ENCODE assay signal across 10 mouse cellular contexts in the genomic region with DNA sequence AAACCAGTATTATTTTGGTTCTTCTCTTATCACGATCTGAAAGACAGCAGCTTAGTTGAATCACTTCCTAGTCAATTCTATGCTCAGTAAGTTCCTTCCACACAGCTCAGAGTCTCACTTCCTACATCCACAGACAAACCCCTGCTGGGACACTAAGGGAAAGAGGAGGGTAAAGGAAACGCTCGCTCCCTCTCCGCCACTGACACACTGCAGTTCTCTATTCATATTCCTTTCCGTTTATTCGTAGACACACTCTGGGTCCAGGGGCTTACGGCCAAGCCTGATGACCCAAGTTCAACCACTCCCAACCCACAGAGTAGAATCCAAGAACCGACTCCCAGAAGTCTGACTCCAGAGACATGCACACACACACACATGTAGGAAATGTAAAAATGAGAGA. TPM values are rescaled to one million over a fixed set of nuclear protein-coding genes. Genes with fewer than 3 reads are reported as not detected.
DNase-seq lines count a peak whose midpoint lies in the region; ATAC-seq and TF ChIP-seq lines count a peak whose summit lies in the region.
"Had no signal": no experiment of that assay in that cellular context is flagged by ENCODE, and none has a peak within 500 bp of the region (broad histone marks: within the 10 kb centered on the region; RNA-seq: fewer than 3 reads in every experiment).

No protein-coding gene starts in this region.

- peaks cover 2% of the 10 kb centered on the region; the same call in 1 of the 2 replicates for H3K79me2 ChIP-seq in heart, adult 2 months (replicated peaks; ENCODE audit: control insufficient read depth, insufficient read depth, low read length)

- H3K4me3 ChIP-seq in liver, embryonic 12.5 days: no peak overlapping the region
- no peak overlapping the region; the same call in 1 of the 2 replicates for H3K4me3 ChIP-seq in heart, adult 2 months
- H3K4me3 ChIP-seq in neural tube, embryonic 15.5 days (replicated peaks): no peak overlapping the region
- H3K4me3 ChIP-seq: embryonic facial prominence, embryonic 13.5 days; midbrain, embryonic 12.5 days had no signal

- no peak overlapping the region for H3K27ac ChIP-seq in liver, embryonic 12.5 days
- peak overlapping the region; percentile 62 for H3K27ac ChIP-seq in heart, adult 2 months
- H3K27ac ChIP-seq in neural tube, embryonic 15.5 days (replicated peaks): no peak overlapping the region
- H3K27ac ChIP-seq: embryonic facial prominence, embryonic 13.5 days; midbrain, embryonic 12.5 days had no signal

- no peak for DNase-seq in liver
- peak; percentile 42 to 49 for DNase-seq in heart, adult 2 months
- peak; percentile 60 for DNase-seq in kidney, postnatal 10 days
- DNase-seq in ovary, postnatal 14 days (ENCODE audit: low spot score): no peak
- no peak for DNase-seq in right cerebral cortex, adult 18-20 months
- DNase-seq: right cerebral cortex, postnatal 25 days had no signal

- TF ChIP-seq POLR2A in heart, adult 2 months (IDR thresholded peaks at IDR 0.05; ENCODE audit: insufficient read depth, low read depth, low read length): 0 out of 2 replicates have a peak, but pooled peaks have one; percentile 28

- TF ChIP-seq EP300 in heart, adult 2 months (IDR thresholded peaks at IDR 0.05; ENCODE audit: insufficient read depth, low read depth, low read length): no peak

- WGBS in liver, embryonic 12.5 days (ENCODE audit: insufficient replicate concordance): 35% methylated on average over 8 of the region's 8 CpGs
- 23% methylated on average over 8 of the region's 8 CpGs for WGBS in heart, adult 2 months
- 72% methylated on average over 8 of the region's 8 CpGs for WGBS in neural tube, embryonic 15.5 days

- intact Hi-C loops in heart, adult 2 months (cut with DNase I): loop anchor here (5.0 kb wide), 1 partner anchor 140 kb away; a partner anchor contains a TSS

- no peaks in the 10 kb centered on the region for H3K36me3 ChIP-seq in liver, embryonic 12.5 days
- H3K36me3 ChIP-seq in heart, adult 2 months (ENCODE audit: control insufficient read depth, insufficient read depth, low read length): peaks cover 19% of the 10 kb centered on the region
- no peaks in the 10 kb centered on the region for H3K36me3 ChIP-seq in neural tube, embryonic 15.5 days
- H3K36me3 ChIP-seq: midbrain, embryonic 12.5 days had no signal

- H3K27me3 ChIP-seq in liver, embryonic 12.5 days (replicated peaks): no peaks in the 10 kb centered on the region
- no peaks in the 10 kb centered on the region for H3K27me3 ChIP-seq in heart, adult 2 months (ENCODE audit: control insufficient read depth, insufficient read depth, low read length)
- no peaks in the 10 kb centered on the region for H3K27me3 ChIP-seq in neural tube, embryonic 15.5 days (replicated peaks)
- H3K27me3 ChIP-seq: embryonic facial prominence, embryonic 13.5 days; midbrain, embryonic 12.5 days had no signal

- TF ChIP-seq CTCF in heart, adult 2 months (IDR thresholded peaks at IDR 0.05): no peak

- H3K9ac ChIP-seq in liver, embryonic 12.5 days: 0 out of 2 replicates have a peak overlapping the region, but pooled peaks have one; percentile 17
- no peak overlapping the region for H3K9ac ChIP-seq in heart, adult 2 months (ENCODE audit: low read depth, low read length)
- no peak overlapping the region for H3K9ac ChIP-seq in neural tube, embryonic 15.5 days (replicated peaks)
- H3K9ac ChIP-seq: embryonic facial prominence, embryonic 13.5 days; midbrain, embryonic 12.5 days had no signal

- peaks cover 36% of the 10 kb centered on the region for H3K4me1 ChIP-seq in liver, embryonic 12.5 days
- H3K4me1 ChIP-seq in heart, adult 2 months (ENCODE audit: control insufficient read depth, insufficient read depth, low read length): peaks cover 12% of the 10 kb centered on the region
- H3K4me1 ChIP-seq in neural tube, embryonic 15.5 days: peaks cover 33% of the 10 kb centered on the region

- H3K4me2 ChIP-seq in liver, embryonic 12.5 days: no peak overlapping the region
- H3K4me2 ChIP-seq in neural tube, embryonic 15.5 days: 0 out of 2 replicates have a peak overlapping the region, but pooled peaks have one; percentile 6
- H3K4me2 ChIP-seq: embryonic facial prominence, embryonic 13.5 days; midbrain, embryonic 12.5 days had no signal

- no peak for ATAC-seq in liver, embryonic 12.5 days
- no peak for ATAC-seq in neural tube, embryonic 15.5 days (ENCODE audit: low FRiP score)

- no peaks in the 10 kb centered on the region for H3K9me3 ChIP-seq in liver, embryonic 12.5 days (replicated peaks)
- H3K9me3 ChIP-seq in neural tube, embryonic 15.5 days (replicated peaks): no peaks in the 10 kb centered on the region
- H3K9me3 ChIP-seq: embryonic facial prominence, embryonic 13.5 days; midbrain, embryonic 12.5 days had no signal

RNA-seq across cellular contexts. Expression of a gene that starts 2.9 kb away (rescaled TPM):
- 17.5 and 18.4 TPM in 2 replicates for polyA plus RNA-seq in liver, embryonic 12.5 days (2016; fragmentation: Nextera tagmentation; extraction: Ambion mirVana)
- total RNA-seq in heart, adult 2 months (2021): 1 to 10 TPM; 6.7 to 8.3 TPM
- polyA plus RNA-seq in heart, adult 2 months (2012; rRNA removed): 3.3 and 5.5 TPM in 2 replicates
- polyA plus RNA-seq in neural tube, embryonic 15.5 days (2015; fragmentation: Nextera tagmentation; extraction: Ambion mirVana): 40.7 and 46.2 TPM in 2 replicates

Comparison
In these comparisons a context has a peak if more than half of its experiments do, and no peak if none do; other contexts are left out.
1. DNase-seq: peak in heart, adult 2 months (2 of 2) and kidney, postnatal 10 days (single experiment); none in liver (single experiment), ovary, postnatal 14 days (single experiment) and right cerebral cortex, adult 18-20 months (single experiment).